Mouse (Mus musculus) forebrain, embryonic 11.5 days (tissue): ENCODE results near the gene Cycs. TPM values are rescaled to one million over a fixed set of nuclear protein-coding genes. Genes with fewer than 3 reads are reported as not detected.

Experiments used
- ATAC-seq: fragments of 200-750 bp; cut with Nextera tagmentation; replicated peaks from 2 replicates; pipeline ENCODE4 v1.8.0; 2017; ENCODE audit warnings: moderate TSS enrichment; ENCODE audit not compliant: low FRiP score
- DNase-seq: peaks from one replicate; pipeline ENCODE4 v3.0.0-alpha.2; 2017; ENCODE audit warnings: low spot score
- H3K27ac ChIP-seq: fragments of 300-500 bp; sonication (generic); 2 replicates; pipeline ENCODE4 v1.5.1; 2014; ENCODE audit warnings: low read depth, low read length
- H3K27me3 ChIP-seq: fragments of 300-500 bp; sonication (generic); 2 replicates; pipeline ENCODE4 v1.6.1; 2014; ENCODE audit warnings: mild to moderate bottlenecking, low read length, mixed read lengths; ENCODE audit not compliant: control insufficient read depth, insufficient read depth
- H3K36me3 ChIP-seq: fragments of 300-500 bp; sonication (generic); 2 replicates; pipeline ENCODE4 v1.6.1; 2014; ENCODE audit warnings: mild to moderate bottlenecking, low read length, moderate library complexity, mixed read lengths; ENCODE audit not compliant: control insufficient read depth, insufficient read depth
- H3K4me1 ChIP-seq: fragments of 300-500 bp; sonication (generic); replicated peaks from 2 replicates; pipeline ENCODE4 v1.6.1; 2014; ENCODE audit warnings: low read length, mixed read lengths; ENCODE audit not compliant: control insufficient read depth, insufficient read depth
- H3K4me2 ChIP-seq: fragments of 300-500 bp; sonication (generic); 2 replicates; pipeline ENCODE4 v1.6.1; 2014; ENCODE audit warnings: low read depth, mild to moderate bottlenecking, low read length, moderate library complexity, mixed read lengths; ENCODE audit not compliant: severe bottlenecking
- H3K4me3 ChIP-seq: fragments of 300-500 bp; sonication (generic); 2 replicates; pipeline ENCODE4 v1.5.1; 2014; ENCODE audit warnings: low read depth, low read length
- H3K9ac ChIP-seq: fragments of 300-500 bp; sonication (generic); 2 replicates; pipeline ENCODE4 v1.6.1; 2014; ENCODE audit warnings: low read length
- H3K9me3 ChIP-seq: fragments of 300-500 bp; sonication (generic); 2 replicates; pipeline ENCODE4 v1.6.1; 2016; ENCODE audit warnings: low read length, mixed read lengths; ENCODE audit not compliant: control insufficient read depth
- WGBS: fragments of 180-500 bp; shearing (Covaris S2); extraction: QIAGEN DNeasy Blood & Tissue Kit; methylation state at CpG from one replicate; pipeline ENCODE4 v1.1.7; 2014; 5-methylcytosine and 5-hydroxymethylcytosine counted together
- microRNA-seq: library from miRNA; unstranded; fragments of <30 nt; microRNA quantifications from one replicate; pipeline ENCODE4, GENCODE M21; 2016; ENCODE audit not compliant: insufficient number of aligned reads
- polyA plus RNA-seq: library from polyadenylated mRNA; unstranded; fragments of >200 nt; fragmentation: Nextera tagmentation; extraction: Ambion mirVana; gene quantifications from 2 replicates; pipeline ENCODE4 v1.2.1, GENCODE M21; 2014

Gene Cycs
- polyA plus RNA-seq, 1 experiment from 2014 or later = 70.0 TPM

DNA sequence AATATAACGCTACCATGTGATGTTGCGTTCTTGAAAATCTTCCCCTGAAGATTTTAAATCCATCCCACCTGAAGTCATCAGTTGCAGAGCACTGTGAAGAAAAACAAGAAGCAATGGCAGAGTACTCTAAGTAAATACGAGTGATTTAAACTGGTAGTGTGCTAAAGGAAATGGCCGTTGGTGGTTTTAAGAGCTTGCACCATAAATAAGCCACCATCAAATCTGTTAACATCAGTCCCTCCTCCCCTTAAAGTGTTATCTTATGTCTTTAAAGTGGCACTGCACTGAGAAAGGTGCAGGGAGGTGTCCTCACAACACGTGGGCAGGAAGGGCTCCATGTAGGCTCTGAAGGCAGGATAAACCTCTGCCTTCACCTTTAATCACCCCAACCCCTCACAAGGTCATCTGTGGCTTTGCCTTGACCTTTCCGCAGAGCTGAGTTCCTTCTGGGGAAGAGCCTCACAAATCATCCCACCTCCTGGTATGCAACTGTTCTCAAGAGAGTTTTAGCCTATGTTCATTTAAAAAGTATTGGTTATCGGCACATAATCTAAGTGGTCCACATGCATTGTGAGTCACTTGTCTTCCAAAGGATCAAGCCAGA lies 44.7 kb downstream of the Cycs start:
- no peaks in the 10 kb centered on the region for H3K27me3 ChIP-seq
- no peak overlapping the region for H3K4me3 ChIP-seq
- DNase-seq (no peak), ATAC-seq (no peak)
- 90% methylated on average over 7 of the region's 7 CpGs for WGBS
- no peaks in the 10 kb centered on the region for H3K36me3 ChIP-seq
- no peak overlapping the region for H3K4me2 ChIP-seq
- H3K4me1 ChIP-seq = no peaks in the 10 kb centered on the region
- H3K27ac ChIP-seq = no peak overlapping the region
- no peaks in the 10 kb centered on the region for H3K9me3 ChIP-seq
- H3K9ac ChIP-seq = no peak overlapping the region

DNA sequence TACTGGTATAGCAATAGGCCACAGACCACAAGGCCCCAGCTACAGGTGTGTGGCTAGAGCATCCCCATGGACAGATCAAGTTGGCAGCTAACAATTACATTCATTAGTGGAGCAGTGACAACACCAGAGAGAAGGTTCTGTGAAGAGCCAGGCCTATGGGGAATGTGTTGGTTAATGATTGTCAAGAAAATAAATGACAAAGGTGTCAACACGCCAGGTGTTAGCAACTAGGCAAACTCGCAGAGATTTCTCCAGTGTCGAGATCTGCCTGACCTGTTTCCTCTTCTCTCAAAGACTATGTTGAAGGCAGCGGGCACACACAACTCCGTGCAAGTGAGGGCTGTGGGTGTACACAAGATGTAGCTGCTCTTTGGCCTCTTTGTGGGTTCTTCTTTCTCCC lies 46.2 kb downstream of the Cycs start:
- H3K4me3 ChIP-seq = no peak overlapping the region
- H3K27me3 ChIP-seq = no peaks in the 10 kb centered on the region
- no peaks in the 10 kb centered on the region for H3K9me3 ChIP-seq
- ATAC-seq (no peak), DNase-seq (no peak)
- WGBS = 90% methylated on average over 5 of the region's 5 CpGs
- no peaks in the 10 kb centered on the region for H3K36me3 ChIP-seq
- H3K4me1 ChIP-seq = no peaks in the 10 kb centered on the region
- no peak overlapping the region for H3K4me2 ChIP-seq
- no peak overlapping the region for H3K9ac ChIP-seq
- H3K27ac ChIP-seq = no peak overlapping the region

DNA sequence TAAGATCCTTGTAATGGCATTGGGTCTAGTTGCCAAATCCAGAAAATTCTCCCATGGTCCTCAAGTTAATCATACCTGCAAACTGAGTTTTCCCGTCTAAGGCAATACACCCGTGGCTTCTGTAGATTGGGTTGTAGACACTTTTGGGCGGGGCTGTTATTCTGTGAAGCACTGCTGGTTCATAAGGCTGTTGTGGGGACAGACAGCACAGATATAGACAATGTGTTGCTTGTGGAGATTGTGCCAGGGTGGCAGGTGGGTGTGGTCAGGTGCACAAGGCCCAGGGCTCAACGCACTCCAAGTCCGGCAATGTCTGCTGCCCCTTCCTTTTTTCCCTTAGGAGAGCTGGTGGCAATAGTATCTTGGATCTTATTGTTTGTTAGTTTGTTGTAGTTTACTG lies 48.0 kb downstream of the Cycs start:
- no peak overlapping the region for H3K4me3 ChIP-seq
- no peak overlapping the region for H3K9ac ChIP-seq
- no peaks in the 10 kb centered on the region for H3K9me3 ChIP-seq
- 86% methylated on average over 5 of the region's 5 CpGs for WGBS
- DNase-seq (no peak), ATAC-seq (no peak)
- H3K4me1 ChIP-seq = no peaks in the 10 kb centered on the region
- no peak overlapping the region for H3K27ac ChIP-seq
- no peak overlapping the region for H3K4me2 ChIP-seq
- H3K27me3 ChIP-seq = no peaks in the 10 kb centered on the region
- no peaks in the 10 kb centered on the region for H3K36me3 ChIP-seq

Small RNAs within 50 kb of the gene (microRNA-seq; reads per million reads assigned to microRNA genes)
- not detected for gene Mir6371

Other genes starting within 250 kb of the Cycs start
- gene Osbpl3, start 110.3 kb downstream of the Cycs start, polyA plus RNA-seq = 7.8 and 8.7 TPM in 2 replicates
- 0.60 and 0.84 TPM in 2 replicates for gene 4921507P07Rik, start 30.1 kb upstream of the Cycs start, polyA plus RNA-seq
- gene Npvf, start 87.9 kb upstream of the Cycs start, polyA plus RNA-seq = not detected in 2 replicates